Mouse (Mus musculus) A20 (cell line): ENCODE data around the gene Dpm3.
A peak's percentile ranks its signal among the peaks of the same experiment; 100 is the strongest.

Source experiments
- DNase-seq: peaks from one replicate; pipeline ENCODE4 v3.0.0-alpha.2; 2011; ENCODE audit warnings: low read depth, low spot score

The Dpm3 gene

GRCm38 (mm10) chr3:89294195-89294594, 35.0 kb downstream of the Dpm3 start:
- DNase-seq = no peak

- no peak for DNase-seq
These were observed 36.6 kb downstream of the Dpm3 start for GRCm38 (mm10) chr3:89295685-89296230.

DNA sequence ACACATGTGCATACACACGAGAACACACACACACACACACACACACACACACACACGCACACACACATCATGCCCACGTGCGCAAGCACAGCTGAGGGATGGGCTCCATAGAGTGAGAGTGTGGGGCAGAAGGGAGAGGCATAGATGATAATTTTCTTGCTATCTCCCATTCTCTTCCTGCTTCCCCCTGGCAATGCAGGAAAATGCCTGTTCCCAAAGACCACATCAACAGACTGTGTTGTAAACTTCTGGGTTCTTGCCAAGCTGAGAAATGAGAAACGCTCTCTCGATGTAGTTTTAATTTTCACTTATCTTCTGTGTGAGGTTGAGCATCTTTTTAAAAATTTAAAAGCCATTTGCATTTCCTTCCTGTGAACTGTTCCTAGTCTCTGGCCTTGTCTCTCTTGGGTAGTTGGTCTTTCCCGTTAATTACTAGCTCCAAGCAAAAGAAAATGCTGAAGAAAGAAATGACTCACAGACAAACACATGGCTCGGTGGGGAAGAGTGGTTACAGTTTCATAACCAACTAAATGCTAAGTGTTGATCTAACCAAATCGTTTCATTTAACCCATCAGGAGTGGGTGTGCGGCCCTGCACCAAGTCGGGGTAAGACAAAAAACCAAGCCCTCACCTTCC, 37.7 kb downstream of the Dpm3 start:
- no peak for DNase-seq

GRCm38 (mm10) chr3:89298908-89299307, 39.8 kb downstream of the Dpm3 start:
- no peak for DNase-seq

GRCm38 (mm10) chr3:89299499-89299898, 40.3 kb downstream of the Dpm3 start:
- DNase-seq = no peak

DNA sequence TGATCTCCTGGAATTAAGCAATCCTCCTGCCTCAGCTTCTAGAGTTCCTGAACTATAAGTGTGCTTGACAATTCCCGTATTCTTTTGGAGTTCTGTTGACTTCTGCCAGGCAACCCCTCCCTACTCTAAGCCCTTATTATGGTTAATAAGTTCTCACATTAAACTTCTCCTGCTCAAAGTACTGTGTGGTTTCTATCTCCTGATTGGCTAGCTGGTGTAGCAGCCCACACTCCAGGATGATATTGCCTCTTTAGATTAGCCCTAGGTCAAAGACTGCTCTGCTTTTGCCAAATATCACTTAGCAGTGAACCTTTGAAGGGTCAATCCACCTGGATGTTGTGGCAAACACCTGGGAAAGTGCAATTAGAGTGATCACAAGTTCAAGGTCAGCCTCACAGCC, 40.9 kb downstream of the Dpm3 start:
- no peak for DNase-seq

DNA sequence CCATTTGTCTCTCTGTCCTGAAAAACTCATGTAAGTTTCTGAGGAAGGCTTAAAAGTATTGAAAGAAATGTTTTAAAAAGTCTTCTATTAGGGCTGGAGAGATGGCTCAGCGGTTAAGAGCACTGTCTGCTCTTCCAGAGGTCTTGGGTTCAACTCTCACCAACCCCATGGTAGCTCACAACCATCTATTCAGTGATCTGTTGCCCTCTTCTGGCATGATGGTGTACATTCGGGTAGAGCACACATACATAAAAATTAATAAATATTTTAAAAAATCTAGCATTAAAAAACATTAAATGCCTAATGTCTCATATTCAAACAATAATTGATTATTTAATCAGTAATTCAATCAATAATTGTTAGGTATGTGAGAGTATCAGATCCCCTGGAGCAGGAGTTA, 41.4 kb downstream of the Dpm3 start:
- no peak for DNase-seq

DNA sequence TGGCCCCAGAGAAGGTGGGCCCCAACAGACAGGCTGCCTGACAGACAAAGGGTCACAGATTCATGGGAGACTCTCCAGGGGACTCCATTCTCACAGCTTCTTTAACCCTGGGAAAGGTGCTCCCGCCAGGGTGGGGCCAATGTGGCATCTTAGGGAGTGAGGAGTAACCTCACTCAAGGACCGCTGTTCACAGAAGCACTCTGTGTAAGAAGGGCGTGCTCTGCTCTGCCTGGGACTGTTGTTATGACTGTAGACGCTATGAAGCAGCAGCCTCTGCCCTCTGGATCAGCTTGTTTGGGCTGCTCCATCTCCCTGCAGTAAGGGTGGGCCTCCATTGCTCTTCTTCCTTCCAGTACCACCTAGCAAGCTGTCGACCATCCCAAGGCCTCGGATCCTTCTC, 45.3 kb downstream of the Dpm3 start:
- DNase-seq = no peak

DNA sequence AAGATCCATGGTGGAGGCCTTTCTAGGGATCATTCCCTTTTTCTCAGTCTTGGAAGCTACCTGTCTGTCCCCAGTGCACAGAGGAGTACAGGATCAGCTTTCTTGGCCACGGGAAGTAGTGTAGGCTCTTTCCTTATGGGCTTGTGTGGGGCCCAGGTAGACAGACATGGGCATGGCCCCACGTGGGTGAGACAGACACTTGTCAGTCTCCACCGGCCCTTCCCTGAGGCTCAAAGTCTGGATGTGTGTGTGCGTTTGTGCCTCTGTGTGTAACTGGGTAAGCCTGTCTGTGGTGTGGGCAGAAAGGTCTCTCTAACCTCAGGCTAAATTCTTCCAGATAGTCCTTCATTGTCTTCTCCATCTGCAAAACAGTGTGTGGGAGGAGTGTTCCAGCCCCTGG, 45.9 kb downstream of the Dpm3 start:
- DNase-seq = no peak

- DNase-seq = no peak
These were observed 46.6 kb downstream of the Dpm3 start for GRCm38 (mm10) chr3:89305551-89306325.

DNA sequence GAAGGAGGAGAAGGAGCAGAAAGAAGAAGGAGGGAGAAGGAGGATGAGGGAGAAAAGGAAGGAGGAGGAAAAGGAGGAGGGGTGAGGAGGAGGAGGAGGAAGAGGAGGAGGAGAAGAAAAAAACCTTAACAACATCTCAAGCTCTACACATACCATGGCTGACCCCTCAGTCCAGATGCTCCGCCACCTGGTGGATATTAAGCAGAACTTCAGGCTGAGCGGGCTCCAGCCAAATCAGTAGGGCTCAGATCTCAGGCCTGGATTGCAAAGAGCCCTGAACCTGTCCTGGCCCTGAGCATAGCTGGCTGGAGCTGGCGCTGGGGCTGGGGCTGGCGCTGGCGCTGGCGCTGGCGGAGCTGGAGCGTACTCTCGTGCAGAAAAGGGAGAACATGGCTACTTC, 48.9 kb downstream of the Dpm3 start:
- DNase-seq = peak; percentile 76

DNA sequence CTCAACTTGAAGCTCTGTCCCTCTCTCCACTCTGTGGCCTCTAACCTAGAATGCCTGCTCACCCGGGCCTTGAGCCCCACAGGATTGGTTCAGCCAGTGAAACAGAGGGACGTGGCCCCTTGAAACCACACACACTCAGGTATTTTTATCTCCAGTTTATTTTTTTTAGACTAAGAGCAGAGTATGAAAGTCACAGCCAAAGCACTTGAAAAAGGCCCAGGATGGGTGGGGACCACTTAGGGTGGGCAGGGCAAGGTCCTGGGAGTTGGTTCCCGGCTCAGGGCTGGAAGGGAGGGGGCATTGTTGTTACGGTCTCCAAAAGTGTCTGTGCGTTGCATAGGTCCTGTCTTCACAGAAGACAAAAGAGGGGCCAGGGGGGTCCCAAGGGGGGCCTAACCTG, 55.2 kb downstream of the Dpm3 start:
- DNase-seq = no peak

GRCm38 (mm10) chr3:89314791-89315190, 55.6 kb downstream of the Dpm3 start:
- DNase-seq = no peak

DNA sequence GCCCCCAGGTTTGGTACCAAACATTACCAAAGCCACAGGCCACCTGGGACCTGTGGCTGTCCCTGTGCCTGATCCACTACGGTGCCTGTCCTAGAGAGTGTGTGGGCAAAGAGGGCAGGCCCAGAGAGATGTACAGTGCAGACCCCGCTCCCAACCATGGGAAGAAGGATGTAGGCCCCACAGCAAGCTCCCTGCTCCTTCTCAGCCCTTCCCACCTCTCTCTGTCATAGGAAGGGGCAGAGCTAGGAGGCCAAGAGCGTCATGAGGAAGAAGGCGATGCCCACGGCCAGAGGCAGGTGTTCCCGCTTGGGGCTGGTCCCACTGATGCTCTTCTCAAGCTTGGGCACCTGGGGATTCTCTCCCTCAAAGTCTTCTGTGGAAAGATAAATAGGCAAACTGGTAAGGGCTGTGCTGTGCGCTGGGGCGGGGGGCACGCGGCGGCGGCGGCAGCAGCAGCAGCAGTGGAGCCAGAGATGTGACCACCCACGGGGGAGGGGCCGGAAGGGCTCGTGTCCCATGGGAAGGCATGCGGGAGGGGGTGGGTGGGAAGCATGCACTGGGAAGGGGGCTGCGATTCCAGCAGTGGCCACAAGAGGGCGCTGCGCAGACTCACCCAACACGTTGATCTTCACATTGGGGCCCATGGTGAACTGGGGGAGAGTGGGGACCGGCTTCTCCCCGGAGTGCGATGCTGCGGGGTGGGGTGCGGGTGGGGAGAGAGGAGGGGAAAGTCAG, 56.2 kb downstream of the Dpm3 start:
- peak; percentile 54 for DNase-seq

- no peak for DNase-seq
These were observed 57.0 kb downstream of the Dpm3 start for GRCm38 (mm10) chr3:89315930-89316831.
